Mouse (Mus musculus) heart, embryonic 16.5 days (tissue): Measurements from ENCODE around the gene Vezt. TPM values are rescaled to one million over a fixed set of nuclear protein-coding genes. Genes with fewer than 3 reads are reported as not detected.

Experiments used
- ATAC-seq: fragments of 200-750 bp; cut with Nextera tagmentation; replicated peaks from 2 replicates; pipeline ENCODE4 v1.8.0; 2017; ENCODE audit warnings: moderate number of reproducible peaks; ENCODE audit not compliant: insufficient read depth, low FRiP score; ENCODE audit errors: extremely low read depth
- H3K27ac ChIP-seq: fragments of 300-500 bp; sonication (generic); 2 replicates; pipeline ENCODE4 v1.5.1; 2014; ENCODE audit warnings: mild to moderate bottlenecking, low read length, control low read depth, moderate library complexity
- H3K27me3 ChIP-seq: fragments of 300-500 bp; sonication (generic); 2 replicates; pipeline ENCODE4 v1.6.1; 2014; ENCODE audit warnings: low read length, mixed read lengths; ENCODE audit not compliant: control insufficient read depth, insufficient read depth
- H3K36me3 ChIP-seq: fragments of 300-500 bp; sonication (generic); 2 replicates; pipeline ENCODE4 v1.6.1; 2014; ENCODE audit not compliant: control insufficient read depth, insufficient read depth
- H3K4me1 ChIP-seq: fragments of 300-500 bp; sonication (generic); 2 replicates; pipeline ENCODE4 v1.6.1; 2014; ENCODE audit warnings: low read length, mixed read lengths; ENCODE audit not compliant: control insufficient read depth, insufficient read depth
- H3K4me2 ChIP-seq: fragments of 300-500 bp; sonication (generic); 2 replicates; pipeline ENCODE4 v1.6.1; 2014; ENCODE audit warnings: low read depth, mild to moderate bottlenecking, control low read depth, low read length
- H3K4me3 ChIP-seq: fragments of 300-500 bp; sonication (generic); 2 replicates; pipeline ENCODE4 v1.5.1; 2014; ENCODE audit warnings: mild to moderate bottlenecking, control low read depth, low read length
- H3K9ac ChIP-seq: fragments of 300-500 bp; sonication (generic); 2 replicates; pipeline ENCODE4 v1.6.1; 2014; ENCODE audit warnings: low read length, control low read depth
- H3K9me3 ChIP-seq: fragments of 300-500 bp; sonication (generic); replicated peaks from 2 replicates; pipeline ENCODE4 v1.6.1; 2016; ENCODE audit warnings: low read length; ENCODE audit not compliant: control insufficient read depth
- WGBS: fragments of 180-500 bp; shearing (Covaris S2); extraction: QIAGEN DNeasy Blood & Tissue Kit; methylation state at CpG from one replicate; pipeline ENCODE4 v1.1.7; 2014; 5-methylcytosine and 5-hydroxymethylcytosine counted together
- polyA plus RNA-seq: library from polyadenylated mRNA; unstranded; fragments of >200 nt; fragmentation: Nextera tagmentation; extraction: Ambion mirVana; gene quantifications from 2 replicates; pipeline ENCODE4 v1.2.1, GENCODE M21; 2015

Vezt gene
- polyA plus RNA-seq, 1 experiment from 2014 or later, result 22.5 TPM

- H3K9me3 ChIP-seq, result 0 out of 2 replicates have a peak, but pooled peaks cover 3% of the 10 kb centered on the region
- 72% methylated on average over 10 of the region's 10 CpGs for WGBS
- peaks cover 62% of the 10 kb centered on the region for H3K36me3 ChIP-seq
- H3K9ac ChIP-seq, result no peak overlapping the region
- H3K4me1 ChIP-seq, result no peaks in the 10 kb centered on the region
- no peak overlapping the region for H3K4me2 ChIP-seq
- no peaks in the 10 kb centered on the region for H3K27me3 ChIP-seq
- no peak for ATAC-seq
- H3K27ac ChIP-seq, result no peak overlapping the region
- no peak overlapping the region for H3K4me3 ChIP-seq
Measured at GRCm38 (mm10) chr10:94000223-94000622, 35.4 kb downstream of the Vezt start.

GRCm38 (mm10) chr10:93999357-93999756, 36.3 kb downstream of the Vezt start:
- Histone ChIP-seq H3K4me1 (no peaks in the 10 kb centered on the region), H3K9ac (no peak overlapping the region), H3K27ac (peak overlapping the region; percentile 62; the same call in 1 of the 2 replicates), H3K27me3 (no peaks in the 10 kb centered on the region), H3K9me3 (0 out of 2 replicates have a peak, but pooled peaks cover 3% of the 10 kb centered on the region), H3K4me3 (no peak overlapping the region), H3K4me2 (no peak overlapping the region), H3K36me3 (peaks cover 62% of the 10 kb centered on the region)
- no peak for ATAC-seq
- WGBS, result 77% methylated on average over 1 of the region's 1 CpGs

- Histone ChIP-seq H3K27ac (no peak overlapping the region), H3K27me3 (no peaks in the 10 kb centered on the region), H3K36me3 (peaks cover 50% of the 10 kb centered on the region), H3K4me2 (no peak overlapping the region), H3K4me3 (no peak overlapping the region), H3K9ac (no peak overlapping the region), H3K9me3 (no peaks in the 10 kb centered on the region), H3K4me1 (no peaks in the 10 kb centered on the region)
- 90% methylated on average over 1 of the region's 1 CpGs for WGBS
- no peak for ATAC-seq
Measured at GRCm38 (mm10) chr10:93995100-93995499, 40.5 kb downstream of the Vezt start.

- WGBS, result 72% methylated on average over 10 of the region's 10 CpGs
- H3K9me3 ChIP-seq, result no peaks in the 10 kb centered on the region
- no peak overlapping the region for H3K4me3 ChIP-seq
- H3K4me2 ChIP-seq, result no peak overlapping the region
- H3K36me3 ChIP-seq, result peaks cover 48% of the 10 kb centered on the region
- no peak overlapping the region; the same call in 1 of the 2 replicates for H3K27ac ChIP-seq
- no peaks in the 10 kb centered on the region for H3K4me1 ChIP-seq
- peak; percentile 76; the same call in 1 of the 2 replicates for ATAC-seq
- no peak overlapping the region for H3K9ac ChIP-seq
- H3K27me3 ChIP-seq, result no peaks in the 10 kb centered on the region
Measured at GRCm38 (mm10) chr10:93994136-93994535, 41.5 kb downstream of the Vezt start.

- H3K36me3 ChIP-seq, result peaks cover 27% of the 10 kb centered on the region
- no peak overlapping the region for H3K4me2 ChIP-seq
- no peak overlapping the region for H3K4me3 ChIP-seq
- no peak for ATAC-seq
- no peak overlapping the region for H3K27ac ChIP-seq
- H3K9ac ChIP-seq, result no peak overlapping the region
- H3K27me3 ChIP-seq, result no peaks in the 10 kb centered on the region
- no peaks in the 10 kb centered on the region for H3K4me1 ChIP-seq
- H3K9me3 ChIP-seq, result no peaks in the 10 kb centered on the region
Measured at GRCm38 (mm10) chr10:93985357-93985756, 50.3 kb downstream of the Vezt start.

GRCm38 (mm10) chr10:93969306-93969705, 66.3 kb downstream of the Vezt start:
- Histone ChIP-seq H3K27me3 (no peaks in the 10 kb centered on the region), H3K4me2 (no peak overlapping the region), H3K9me3 (no peaks in the 10 kb centered on the region), H3K36me3 (peaks cover 28% of the 10 kb centered on the region), H3K4me1 (no peaks in the 10 kb centered on the region), H3K27ac (no peak overlapping the region; the same call in 1 of the 2 replicates), H3K9ac (no peak overlapping the region), H3K4me3 (no peak overlapping the region)
- ATAC-seq, result no peak
- WGBS, result 67% methylated on average over 10 of the region's 10 CpGs

GRCm38 (mm10) chr10:93967486-93967885, 68.1 kb downstream of the Vezt start:
- Histone ChIP-seq H3K4me1 (no peaks in the 10 kb centered on the region), H3K9ac (no peak overlapping the region), H3K27me3 (no peaks in the 10 kb centered on the region), H3K9me3 (no peaks in the 10 kb centered on the region), H3K27ac (no peak overlapping the region), H3K4me3 (no peak overlapping the region), H3K36me3 (peaks cover 16% of the 10 kb centered on the region), H3K4me2 (no peak overlapping the region)
- no peak for ATAC-seq

- H3K4me3 ChIP-seq, result no peak overlapping the region
- 53% methylated on average over 3 of the region's 3 CpGs for WGBS
- no peak for ATAC-seq
- no peaks in the 10 kb centered on the region for H3K27me3 ChIP-seq
- no peak overlapping the region for H3K27ac ChIP-seq
- no peak overlapping the region for H3K9ac ChIP-seq
- peaks cover 12% of the 10 kb centered on the region for H3K4me1 ChIP-seq
- H3K9me3 ChIP-seq, result no peaks in the 10 kb centered on the region
- H3K4me2 ChIP-seq, result no peak overlapping the region
- no peaks in the 10 kb centered on the region for H3K36me3 ChIP-seq
Measured at GRCm38 (mm10) chr10:93954023-93954422, 81.6 kb downstream of the Vezt start.

- H3K4me2 ChIP-seq, result no peak overlapping the region
- no peak overlapping the region for H3K27ac ChIP-seq
- H3K4me1 ChIP-seq, result peaks cover 12% of the 10 kb centered on the region
- no peaks in the 10 kb centered on the region for H3K27me3 ChIP-seq
- H3K36me3 ChIP-seq, result no peaks in the 10 kb centered on the region
- WGBS, result 83% methylated on average over 7 of the region's 7 CpGs
- ATAC-seq, result no peak
- H3K4me3 ChIP-seq, result no peak overlapping the region
- no peaks in the 10 kb centered on the region for H3K9me3 ChIP-seq
- no peak overlapping the region for H3K9ac ChIP-seq
Measured at GRCm38 (mm10) chr10:93953504-93953903, 82.1 kb downstream of the Vezt start.
